Mouse (Mus musculus): ENCODE measurements around the gene Mdfic. TPM values are rescaled to one million over a fixed set of nuclear protein-coding genes. Genes with fewer than 3 reads are reported as not detected.

Mdfic gene
- polyA plus RNA-seq, 1 experiment = 17.6 TPM

DNA sequence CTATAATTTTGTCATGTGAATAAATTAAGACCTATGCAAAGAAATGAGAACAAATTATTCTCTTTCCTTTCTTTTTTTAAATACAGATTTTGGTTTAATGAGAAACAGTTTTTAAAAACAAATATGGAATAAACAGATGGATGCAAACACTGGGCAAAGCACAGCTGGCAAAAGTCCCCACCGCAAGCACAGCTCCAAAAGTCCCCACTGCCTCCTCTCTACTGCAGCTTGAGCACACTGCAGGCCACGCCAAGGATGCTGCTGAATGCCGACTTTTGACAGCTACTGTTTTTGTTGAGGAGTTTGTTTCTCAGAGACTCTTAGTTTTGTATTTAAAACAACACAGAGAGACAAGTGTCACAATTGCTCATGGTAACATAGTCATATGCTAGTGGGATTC is 104.8 kb downstream of the Mdfic start:
- Histone ChIP-seq H3K79me3 (ENCODE audit: low read depth) (no peaks in the 10 kb centered on the region), H3K4me3 (ENCODE audit: insufficient read depth, poor library complexity, severe bottlenecking) (no peak overlapping the region), H3K27me3 (ENCODE audit: control insufficient read depth, insufficient read depth, insufficient read length) (no peaks in the 10 kb centered on the region), H3K36me3 (ENCODE audit: control insufficient read depth, insufficient read depth) (no peaks in the 10 kb centered on the region), H3ac (ENCODE audit: control insufficient read depth, insufficient read length, low read depth) (no peak overlapping the region), H3K79me2 (ENCODE audit: control insufficient read depth, insufficient read depth) (no peaks in the 10 kb centered on the region)
- TF ChIP-seq CEBPB (IDR thresholded peaks at IDR 0.05; ENCODE audit: low read depth) (no peak), MAX (IDR thresholded peaks at IDR 0.05) (no peak), CTCF (IDR thresholded peaks at IDR 0.05; ENCODE audit: control insufficient read depth, insufficient read depth, insufficient read length) (no peak), USF1 (IDR thresholded peaks at IDR 0.05; ENCODE audit: low read depth) (no peak), MYOG (IDR thresholded peaks at IDR 0.05; ENCODE audit: control insufficient read depth, extremely low read depth, insufficient read length) (no peak)

DNA sequence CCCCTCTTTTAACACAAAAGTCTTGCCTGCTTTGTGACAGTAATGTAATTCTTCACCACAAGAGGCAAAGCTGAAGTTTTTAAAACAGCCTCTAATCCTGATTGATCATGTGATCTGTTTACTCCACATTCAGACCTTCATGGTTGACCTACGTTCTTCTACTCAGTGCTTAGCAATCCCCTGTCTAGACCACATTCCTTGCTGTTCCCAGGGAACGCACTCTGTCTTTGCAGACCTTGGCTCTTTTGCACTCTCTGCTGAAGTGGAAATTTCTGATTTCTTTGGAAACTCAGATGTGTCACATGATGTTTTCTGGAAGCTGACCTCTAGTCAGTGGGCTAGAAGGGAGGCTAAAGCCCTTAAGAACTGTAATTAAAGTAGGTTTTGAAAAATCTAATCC is 109.4 kb downstream of the Mdfic start:
- no peaks in the 10 kb centered on the region for H3K27me3 ChIP-seq (ENCODE audit: control insufficient read depth, insufficient read depth, insufficient read length)
- H3K4me3 ChIP-seq (ENCODE audit: insufficient read depth, poor library complexity, severe bottlenecking) = no peak overlapping the region
- no peaks in the 10 kb centered on the region for H3K79me2 ChIP-seq (ENCODE audit: control insufficient read depth, insufficient read depth)
- H3K36me3 ChIP-seq (ENCODE audit: control insufficient read depth, insufficient read depth) = no peaks in the 10 kb centered on the region
- TF ChIP-seq CTCF (IDR thresholded peaks at IDR 0.05; ENCODE audit: control insufficient read depth, insufficient read depth, insufficient read length) = no peak
- TF ChIP-seq FOSL1 (IDR thresholded peaks at IDR 0.05; ENCODE audit: insufficient read depth, low read length, poor library complexity, severe bottlenecking) = no peak
- TF ChIP-seq CEBPB (IDR thresholded peaks at IDR 0.05; ENCODE audit: low read depth) = no peak
- no peak for TF ChIP-seq MAX (IDR thresholded peaks at IDR 0.05)
- TF ChIP-seq MYOG (IDR thresholded peaks at IDR 0.05; ENCODE audit: control insufficient read depth, extremely low read depth, insufficient read length) = no peak
- TF ChIP-seq USF1 (IDR thresholded peaks at IDR 0.05; ENCODE audit: low read depth) = no peak
- no peak for TF ChIP-seq MYOD1 (IDR thresholded peaks at IDR 0.05; ENCODE audit: control insufficient read depth, insufficient read length, low read depth)
- H3ac ChIP-seq (ENCODE audit: control insufficient read depth, insufficient read length, low read depth) = no peak overlapping the region
- no peaks in the 10 kb centered on the region for H3K79me3 ChIP-seq (ENCODE audit: low read depth)

DNA sequence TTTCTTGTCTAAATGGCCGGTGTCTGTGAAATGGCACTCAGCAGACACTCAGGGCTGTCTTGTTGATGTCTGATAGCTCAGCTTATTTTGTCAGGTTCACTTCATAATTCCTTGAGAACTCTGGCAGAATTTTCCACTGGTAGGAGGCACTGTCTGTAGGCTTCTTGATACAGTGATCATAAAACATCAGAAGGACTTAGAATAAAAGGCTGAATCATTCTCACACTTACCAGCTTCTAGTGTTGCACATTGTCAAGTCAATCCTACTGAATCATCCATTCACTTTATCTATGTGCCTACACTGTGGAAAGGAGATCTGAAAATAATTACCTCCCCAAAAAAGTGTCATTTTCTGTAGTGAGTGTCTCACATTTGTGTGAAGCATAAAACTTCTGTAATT is 110.2 kb downstream of the Mdfic start:
- no peak overlapping the region for H3K4me3 ChIP-seq (ENCODE audit: insufficient read depth, poor library complexity, severe bottlenecking)
- H3K79me3 ChIP-seq (ENCODE audit: low read depth) = no peaks in the 10 kb centered on the region
- no peak overlapping the region for H3ac ChIP-seq (ENCODE audit: control insufficient read depth, insufficient read length, low read depth)
- H3K27me3 ChIP-seq (ENCODE audit: control insufficient read depth, insufficient read depth, insufficient read length) = no peaks in the 10 kb centered on the region
- TF ChIP-seq USF1 (IDR thresholded peaks at IDR 0.05; ENCODE audit: low read depth) (no peak), MAX (IDR thresholded peaks at IDR 0.05) (no peak), MYOD1 (IDR thresholded peaks at IDR 0.05; ENCODE audit: control insufficient read depth, insufficient read length, low read depth) (no peak), MYOG (IDR thresholded peaks at IDR 0.05; ENCODE audit: control insufficient read depth, extremely low read depth, insufficient read length) (no peak), FOSL1 (IDR thresholded peaks at IDR 0.05; ENCODE audit: insufficient read depth, low read length, poor library complexity, severe bottlenecking) (no peak), CEBPB (IDR thresholded peaks at IDR 0.05; ENCODE audit: low read depth) (no peak), CTCF (IDR thresholded peaks at IDR 0.05; ENCODE audit: control insufficient read depth, insufficient read depth, insufficient read length) (no peak)
- H3K36me3 ChIP-seq (ENCODE audit: control insufficient read depth, insufficient read depth) = no peaks in the 10 kb centered on the region
- no peaks in the 10 kb centered on the region for H3K79me2 ChIP-seq (ENCODE audit: control insufficient read depth, insufficient read depth)

DNA sequence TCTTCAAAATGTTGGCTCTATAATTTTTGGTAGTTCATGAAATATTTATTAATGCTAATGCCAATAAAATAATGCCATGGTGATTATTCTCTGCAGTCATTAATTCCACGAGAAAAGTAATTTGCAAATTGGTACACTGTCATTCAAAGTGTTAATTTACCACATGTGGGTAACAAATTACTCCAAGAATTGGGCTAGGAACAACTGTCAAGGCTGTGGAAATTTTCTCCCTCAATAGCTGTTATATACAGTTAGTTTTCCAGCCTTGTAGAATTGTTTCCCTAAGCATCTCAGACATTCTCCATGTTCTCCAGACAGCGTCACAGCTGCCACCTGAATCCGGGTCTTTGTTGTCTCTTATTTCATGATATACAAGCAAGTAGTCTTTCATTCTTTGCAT is 117.2 kb downstream of the Mdfic start:
- no peaks in the 10 kb centered on the region for H3K79me3 ChIP-seq (ENCODE audit: low read depth)
- H3K36me3 ChIP-seq (ENCODE audit: control insufficient read depth, insufficient read depth) = no peaks in the 10 kb centered on the region
- no peak overlapping the region for H3ac ChIP-seq (ENCODE audit: control insufficient read depth, insufficient read length, low read depth)
- no peak for TF ChIP-seq CTCF (IDR thresholded peaks at IDR 0.05; ENCODE audit: control insufficient read depth, insufficient read depth, insufficient read length)
- no peak for TF ChIP-seq CEBPB (IDR thresholded peaks at IDR 0.05; ENCODE audit: low read depth)
- no peak for TF ChIP-seq MYOG (IDR thresholded peaks at IDR 0.05; ENCODE audit: control insufficient read depth, extremely low read depth, insufficient read length)
- TF ChIP-seq MAX (IDR thresholded peaks at IDR 0.05) = no peak
- no peak for TF ChIP-seq FOSL1 (IDR thresholded peaks at IDR 0.05; ENCODE audit: insufficient read depth, low read length, poor library complexity, severe bottlenecking)
- no peak for TF ChIP-seq MYOD1 (IDR thresholded peaks at IDR 0.05; ENCODE audit: control insufficient read depth, insufficient read length, low read depth)
- no peak for TF ChIP-seq USF1 (IDR thresholded peaks at IDR 0.05; ENCODE audit: low read depth)
- no peaks in the 10 kb centered on the region for H3K79me2 ChIP-seq (ENCODE audit: control insufficient read depth, insufficient read depth)
- H3K27me3 ChIP-seq (ENCODE audit: control insufficient read depth, insufficient read depth, insufficient read length) = no peaks in the 10 kb centered on the region
- no peak overlapping the region for H3K4me3 ChIP-seq (ENCODE audit: insufficient read depth, poor library complexity, severe bottlenecking)

DNA sequence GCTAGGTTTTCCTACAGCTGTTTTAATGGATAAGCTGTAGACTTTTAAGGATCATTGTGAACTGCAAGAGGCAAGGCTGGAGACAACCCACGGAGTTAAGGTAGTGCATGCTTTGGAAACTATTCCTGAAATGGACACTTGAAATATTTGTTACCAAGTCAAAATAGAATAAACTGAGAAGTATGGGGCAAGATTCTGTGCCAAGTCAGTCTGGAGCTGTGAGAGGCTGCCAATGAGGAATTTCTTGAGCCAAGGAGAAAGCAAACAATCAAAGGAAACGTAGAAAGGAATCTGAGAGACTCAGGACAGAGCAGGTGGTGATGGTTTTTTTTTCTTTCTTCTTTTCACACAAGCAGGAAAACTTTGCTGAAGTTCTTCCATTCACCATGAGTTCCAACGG is 119.4 kb downstream of the Mdfic start:
- Histone ChIP-seq H3K4me3 (ENCODE audit: insufficient read depth, poor library complexity, severe bottlenecking) (no peak overlapping the region), H3K79me2 (ENCODE audit: control insufficient read depth, insufficient read depth) (no peaks in the 10 kb centered on the region), H3K79me3 (ENCODE audit: low read depth) (no peaks in the 10 kb centered on the region), H3K27me3 (ENCODE audit: control insufficient read depth, insufficient read depth, insufficient read length) (no peaks in the 10 kb centered on the region), H3ac (ENCODE audit: control insufficient read depth, insufficient read length, low read depth) (no peak overlapping the region), H3K36me3 (ENCODE audit: control insufficient read depth, insufficient read depth) (no peaks in the 10 kb centered on the region)
- no peak for TF ChIP-seq MYOG (IDR thresholded peaks at IDR 0.05; ENCODE audit: control insufficient read depth, extremely low read depth, insufficient read length)
- no peak for TF ChIP-seq FOSL1 (IDR thresholded peaks at IDR 0.05; ENCODE audit: insufficient read depth, low read length, poor library complexity, severe bottlenecking)
- TF ChIP-seq CEBPB (IDR thresholded peaks at IDR 0.05; ENCODE audit: low read depth) = no peak
- no peak for TF ChIP-seq CTCF (IDR thresholded peaks at IDR 0.05; ENCODE audit: control insufficient read depth, insufficient read depth, insufficient read length)
- TF ChIP-seq MYOD1 (IDR thresholded peaks at IDR 0.05; ENCODE audit: control insufficient read depth, insufficient read length, low read depth) = no peak
- TF ChIP-seq MAX (IDR thresholded peaks at IDR 0.05) = no peak
- TF ChIP-seq USF1 (IDR thresholded peaks at IDR 0.05; ENCODE audit: low read depth) = no peak

DNA sequence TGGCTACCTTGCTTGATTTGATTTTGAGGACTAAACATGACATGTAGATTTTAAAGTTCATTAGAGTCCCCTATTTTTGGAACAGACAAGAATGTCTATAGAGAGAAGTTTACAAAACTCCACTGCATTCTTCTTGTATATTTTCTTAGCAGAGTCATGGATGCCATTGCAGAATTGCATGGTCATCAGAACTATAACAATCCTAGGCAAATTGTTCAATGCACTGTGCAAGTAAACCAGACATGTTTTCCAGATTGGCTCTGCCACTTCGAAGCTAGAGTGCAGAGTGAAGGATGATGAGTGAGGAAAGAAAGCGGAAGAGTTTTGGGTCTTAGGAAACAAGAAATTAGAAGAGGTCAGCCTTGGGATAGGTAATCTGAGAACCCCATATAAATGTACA is 120.0 kb downstream of the Mdfic start:
- Histone ChIP-seq H3K79me3 (ENCODE audit: low read depth) (no peaks in the 10 kb centered on the region), H3ac (ENCODE audit: control insufficient read depth, insufficient read length, low read depth) (no peak overlapping the region), H3K4me3 (ENCODE audit: insufficient read depth, poor library complexity, severe bottlenecking) (no peak overlapping the region), H3K79me2 (ENCODE audit: control insufficient read depth, insufficient read depth) (no peaks in the 10 kb centered on the region), H3K36me3 (ENCODE audit: control insufficient read depth, insufficient read depth) (no peaks in the 10 kb centered on the region), H3K27me3 (ENCODE audit: control insufficient read depth, insufficient read depth, insufficient read length) (no peaks in the 10 kb centered on the region)
- no peak for TF ChIP-seq CTCF (IDR thresholded peaks at IDR 0.05; ENCODE audit: control insufficient read depth, insufficient read depth, insufficient read length)
- no peak for TF ChIP-seq CEBPB (IDR thresholded peaks at IDR 0.05; ENCODE audit: low read depth)
